Mouse (Mus musculus): Measurements from ENCODE around the gene Myo16. TPM values are rescaled to one million over a fixed set of nuclear protein-coding genes. Genes with fewer than 3 reads are reported as not detected.

Gene Myo16
- total and polyA plus RNA-seq, 3 experiments: 1.4 to 3.8 TPM; not detected in 1

- DNase-seq: no peak
- WGBS: 78% methylated on average over 8 of the region's 8 CpGs
- H3K4me3 ChIP-seq: no peak overlapping the region
- no peak overlapping the region for H3K27ac ChIP-seq
- H3K36me3 ChIP-seq (ENCODE audit: control insufficient read depth, insufficient read depth, low read length): no peaks in the 10 kb centered on the region
- no peak overlapping the region for H3K9ac ChIP-seq (ENCODE audit: low read depth, low read length)
- intact Hi-C loops (cut with DNase I): no loop called here
- no peaks in the 10 kb centered on the region for H3K79me2 ChIP-seq (replicated peaks; ENCODE audit: control insufficient read depth, insufficient read depth, low read length)
- H3K27me3 ChIP-seq (ENCODE audit: control insufficient read depth, insufficient read depth, low read length): no peaks in the 10 kb centered on the region
- no peak for TF ChIP-seq EP300 (IDR thresholded peaks at IDR 0.05; ENCODE audit: insufficient read depth, low read depth, low read length)
- H3K4me1 ChIP-seq (ENCODE audit: control insufficient read depth, insufficient read depth, low read length): no peaks in the 10 kb centered on the region
These were observed 475.0 kb downstream of the Myo16 start for GRCm38 (mm10) chr8:10628725-10629124.

- no peaks in the 10 kb centered on the region for H3K36me3 ChIP-seq (ENCODE audit: control insufficient read depth, insufficient read depth, low read length)
- no peaks in the 10 kb centered on the region for H3K4me1 ChIP-seq (ENCODE audit: control insufficient read depth, insufficient read depth, low read length)
- no peak overlapping the region for H3K4me3 ChIP-seq
- TF ChIP-seq CTCF (IDR thresholded peaks at IDR 0.05) (no peak), EP300 (IDR thresholded peaks at IDR 0.05; ENCODE audit: insufficient read depth, low read depth, low read length) (no peak)
- DNase-seq: no peak
- H3K27me3 ChIP-seq (ENCODE audit: control insufficient read depth, insufficient read depth, low read length): no peaks in the 10 kb centered on the region
- 71% methylated on average over 5 of the region's 5 CpGs for WGBS
- no peak overlapping the region for H3K27ac ChIP-seq
- H3K9ac ChIP-seq (ENCODE audit: low read depth, low read length): no peak overlapping the region
- intact Hi-C loops (cut with DNase I): no loop called here
- H3K79me2 ChIP-seq (replicated peaks; ENCODE audit: control insufficient read depth, insufficient read depth, low read length): no peaks in the 10 kb centered on the region
These were observed 476.2 kb downstream of the Myo16 start for GRCm38 (mm10) chr8:10629862-10630261.

DNA sequence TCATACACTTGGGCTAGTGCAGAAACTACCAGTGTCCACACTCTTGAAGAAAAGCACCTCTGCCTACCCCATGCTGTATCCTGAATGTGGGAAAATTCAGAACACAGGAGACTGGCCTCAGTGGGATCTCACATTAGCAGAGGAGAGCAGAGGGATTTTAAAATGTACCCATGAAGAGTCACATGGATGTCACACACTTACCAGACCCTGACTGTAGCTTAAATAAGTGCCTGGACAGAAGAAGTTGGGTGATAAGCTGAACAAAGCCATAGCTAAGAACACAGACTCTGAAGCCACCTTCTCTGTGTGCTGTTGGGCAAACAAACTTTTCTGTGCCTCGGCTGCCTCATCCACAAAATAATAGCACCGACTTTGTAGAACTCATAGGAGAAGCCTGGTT is 477.3 kb downstream of the Myo16 start:
- TF ChIP-seq EP300 (IDR thresholded peaks at IDR 0.05; ENCODE audit: insufficient read depth, low read depth, low read length): no peak
- WGBS: 79% methylated on average over 2 of the region's 2 CpGs
- DNase-seq: no peak
- no peak overlapping the region for H3K9ac ChIP-seq (ENCODE audit: low read depth, low read length)
- no peak overlapping the region for H3K4me3 ChIP-seq
- no peaks in the 10 kb centered on the region for H3K27me3 ChIP-seq (ENCODE audit: control insufficient read depth, insufficient read depth, low read length)
- H3K4me1 ChIP-seq (ENCODE audit: control insufficient read depth, insufficient read depth, low read length): no peaks in the 10 kb centered on the region
- intact Hi-C loops (cut with DNase I): no loop called here
- H3K79me2 ChIP-seq (replicated peaks; ENCODE audit: control insufficient read depth, insufficient read depth, low read length): no peaks in the 10 kb centered on the region
- H3K27ac ChIP-seq: no peak overlapping the region
- H3K36me3 ChIP-seq (ENCODE audit: control insufficient read depth, insufficient read depth, low read length): no peaks in the 10 kb centered on the region

- Histone ChIP-seq H3K27me3 (ENCODE audit: control insufficient read depth, insufficient read depth, low read length) (no peaks in the 10 kb centered on the region), H3K4me1 (ENCODE audit: control insufficient read depth, insufficient read depth, low read length) (no peaks in the 10 kb centered on the region), H3K36me3 (ENCODE audit: control insufficient read depth, insufficient read depth, low read length) (no peaks in the 10 kb centered on the region), H3K79me2 (replicated peaks; ENCODE audit: control insufficient read depth, insufficient read depth, low read length) (no peaks in the 10 kb centered on the region), H3K4me3 (no peak overlapping the region), H3K27ac (no peak overlapping the region), H3K9ac (ENCODE audit: low read depth, low read length) (no peak overlapping the region)
- DNase-seq: no peak
- 88% methylated on average over 6 of the region's 6 CpGs for WGBS
- TF ChIP-seq CTCF (IDR thresholded peaks at IDR 0.05): no peak
- no peak for TF ChIP-seq EP300 (IDR thresholded peaks at IDR 0.05; ENCODE audit: insufficient read depth, low read depth, low read length)
- TF ChIP-seq POLR2A (IDR thresholded peaks at IDR 0.05; ENCODE audit: insufficient read depth, low read depth, low read length): no peak
- intact Hi-C loops (cut with DNase I): no loop called here
These were observed 478.9 kb downstream of the Myo16 start for GRCm38 (mm10) chr8:10632603-10633002.

- H3K27me3 ChIP-seq (ENCODE audit: control insufficient read depth, insufficient read depth, low read length): no peaks in the 10 kb centered on the region
- H3K9ac ChIP-seq (ENCODE audit: low read depth, low read length): no peak overlapping the region
- DNase-seq: no peak
- no peak overlapping the region for H3K27ac ChIP-seq
- intact Hi-C loops (cut with DNase I): no loop called here
- 48% methylated on average over 12 of the region's 12 CpGs for WGBS
- no peaks in the 10 kb centered on the region for H3K36me3 ChIP-seq (ENCODE audit: control insufficient read depth, insufficient read depth, low read length)
- TF ChIP-seq POLR2A (IDR thresholded peaks at IDR 0.05; ENCODE audit: insufficient read depth, low read depth, low read length) (no peak), CTCF (IDR thresholded peaks at IDR 0.05) (no peak), EP300 (IDR thresholded peaks at IDR 0.05; ENCODE audit: insufficient read depth, low read depth, low read length) (no peak)
- no peaks in the 10 kb centered on the region for H3K79me2 ChIP-seq (replicated peaks; ENCODE audit: control insufficient read depth, insufficient read depth, low read length)
- no peaks in the 10 kb centered on the region for H3K4me1 ChIP-seq (ENCODE audit: control insufficient read depth, insufficient read depth, low read length)
- H3K4me3 ChIP-seq: no peak overlapping the region
These were observed 479.8 kb downstream of the Myo16 start for GRCm38 (mm10) chr8:10633360-10634140.

GRCm38 (mm10) chr8:10634421-10634820 is 480.7 kb downstream of the Myo16 start:
- no peak for DNase-seq
- H3K27me3 ChIP-seq (ENCODE audit: control insufficient read depth, insufficient read depth, low read length): no peaks in the 10 kb centered on the region
- no peak for TF ChIP-seq EP300 (IDR thresholded peaks at IDR 0.05; ENCODE audit: insufficient read depth, low read depth, low read length)
- no peak for TF ChIP-seq CTCF (IDR thresholded peaks at IDR 0.05)
- TF ChIP-seq POLR2A (IDR thresholded peaks at IDR 0.05; ENCODE audit: insufficient read depth, low read depth, low read length): no peak
- WGBS: 39% methylated on average over 13 of the region's 13 CpGs
- H3K79me2 ChIP-seq (replicated peaks; ENCODE audit: control insufficient read depth, insufficient read depth, low read length): no peaks in the 10 kb centered on the region
- H3K4me1 ChIP-seq (ENCODE audit: control insufficient read depth, insufficient read depth, low read length): no peaks in the 10 kb centered on the region
- H3K36me3 ChIP-seq (ENCODE audit: control insufficient read depth, insufficient read depth, low read length): no peaks in the 10 kb centered on the region
- no peak overlapping the region for H3K27ac ChIP-seq
- intact Hi-C loops (cut with DNase I): no loop called here
- no peak overlapping the region for H3K9ac ChIP-seq (ENCODE audit: low read depth, low read length)
- no peak overlapping the region for H3K4me3 ChIP-seq

All from heart, adult 2 months (tissue).